Mouse (Mus musculus) liver, adult 2 months (tissue): ENCODE results near the gene Hnrnph2. TPM values are rescaled to one million over a fixed set of nuclear protein-coding genes. Genes with fewer than 3 reads are reported as not detected.

Experiments
- DNase-seq: peaks from one replicate; pipeline ENCODE4 v3.0.0-alpha.2; 2011; ENCODE audit warnings: low read depth, low spot score; ENCODE audit errors: extremely low read depth
- H3K27ac ChIP-seq: fragments of 200-500 bp; replicated peaks from 2 replicates; pipeline ENCODE4 v1.5.1; 2012; ENCODE audit warnings: low read depth, mild to moderate bottlenecking, control low read depth, inconsistent platforms, low read length; ENCODE audit not compliant: insufficient read depth
- H3K27me3 ChIP-seq: fragments of 200-500 bp; 2 replicates; pipeline ENCODE4 v1.6.1; 2012; ENCODE audit warnings: mild to moderate bottlenecking, moderate library complexity, low read length, inconsistent platforms; ENCODE audit not compliant: control insufficient read depth, insufficient read depth
- H3K36me3 ChIP-seq: fragments of 200-500 bp; 2 replicates; pipeline ENCODE4 v1.6.1; 2012; ENCODE audit warnings: low read length, inconsistent platforms; ENCODE audit not compliant: control insufficient read depth, insufficient read depth
- H3K4me1 ChIP-seq: fragments of 200-500 bp; 2 replicates; pipeline ENCODE4 v1.6.1; 2011; ENCODE audit warnings: low read length; ENCODE audit not compliant: control insufficient read depth, insufficient read depth
- H3K4me3 ChIP-seq: fragments of 200-500 bp; 2 replicates; pipeline ENCODE4 v1.5.1; 2011; ENCODE audit warnings: low read depth, mild to moderate bottlenecking, control low read depth, low read length, moderate library complexity; ENCODE audit not compliant: insufficient read depth
- H3K79me2 ChIP-seq: fragments of 200-500 bp; 2 replicates; pipeline ENCODE4 v1.6.1; 2012; ENCODE audit warnings: inconsistent platforms, mild to moderate bottlenecking, low read length, moderate library complexity; ENCODE audit not compliant: control insufficient read depth, insufficient read depth
- H3K9ac ChIP-seq: fragments of 200-500 bp; 2 replicates; pipeline ENCODE4 v1.6.1; 2012; ENCODE audit warnings: low read depth, mild to moderate bottlenecking, control low read depth, inconsistent platforms, low read length
- CTCF ChIP-seq: fragments of 200-500 bp; IDR thresholded peaks from 2 replicates; pipeline ENCODE4 v1.5.1; 2011; ENCODE audit warnings: low read depth, low read length, control low read depth
- POLR2A ChIP-seq: fragments of 200-500 bp; IDR thresholded peaks from 2 replicates; pipeline ENCODE4 v1.6.1; 2011; ENCODE audit warnings: low read length, control low read depth; ENCODE audit not compliant: insufficient read depth; ENCODE audit errors: extremely low read depth
- WGBS: fragments of 180-500 bp; shearing (Covaris S2); methylation state at CpG from one replicate; pipeline ENCODE4 v1.1.7; 2018; 5-methylcytosine and 5-hydroxymethylcytosine counted together
- polyA plus RNA-seq: library from polyadenylated mRNA; depleted of rRNA; stranded (reverse); fragments of >200 nt; gene quantifications from 2 replicates; pipeline ENCODE4 v1.2.3, GENCODE M21; 2012
- total RNA-seq: library from RNA; depleted of rRNA; stranded (reverse); fragments of >200 nt; gene quantifications from 2 replicates; pipeline ENCODE4 v1.2.3, GENCODE M21; 2014

The Hnrnph2 gene
- total and polyA plus RNA-seq, 2 experiments = 6.7 to 42.8 TPM

- H3K27ac ChIP-seq = no peak overlapping the region
- H3K9ac ChIP-seq = no peak overlapping the region
- DNase-seq = no peak
- H3K4me1 ChIP-seq = no peaks in the 10 kb centered on the region
- no peaks in the 10 kb centered on the region for H3K27me3 ChIP-seq
- TF ChIP-seq CTCF = no peak
- no peak for TF ChIP-seq POLR2A
- no peaks in the 10 kb centered on the region for H3K79me2 ChIP-seq
- H3K36me3 ChIP-seq = no peaks in the 10 kb centered on the region
- H3K4me3 ChIP-seq = no peak overlapping the region
- WGBS = 78% methylated on average over 3 of the region's 3 CpGs
These were observed 20.7 kb downstream of the Hnrnph2 start for GRCm38 (mm10) chrX:134621685-134622084.

- no peak for TF ChIP-seq CTCF
- no peak for TF ChIP-seq POLR2A
- no peak for DNase-seq
- H3K4me3 ChIP-seq = no peak overlapping the region
- no peak overlapping the region for H3K27ac ChIP-seq
- 69% methylated on average over 4 of the region's 4 CpGs for WGBS
- H3K9ac ChIP-seq = no peak overlapping the region
- no peaks in the 10 kb centered on the region for H3K79me2 ChIP-seq
- no peaks in the 10 kb centered on the region for H3K36me3 ChIP-seq
- no peaks in the 10 kb centered on the region for H3K27me3 ChIP-seq
- H3K4me1 ChIP-seq = no peaks in the 10 kb centered on the region
These were observed 22.4 kb downstream of the Hnrnph2 start for GRCm38 (mm10) chrX:134623350-134623749.

- Histone ChIP-seq H3K4me3 (no peak overlapping the region), H3K9ac (no peak overlapping the region), H3K36me3 (no peaks in the 10 kb centered on the region), H3K79me2 (no peaks in the 10 kb centered on the region), H3K27ac (no peak overlapping the region), H3K4me1 (no peaks in the 10 kb centered on the region), H3K27me3 (no peaks in the 10 kb centered on the region)
- DNase-seq = no peak
- TF ChIP-seq POLR2A (no peak), CTCF (no peak)
- WGBS = 68% methylated on average over 2 of the region's 2 CpGs
These were observed 27.2 kb downstream of the Hnrnph2 start for GRCm38 (mm10) chrX:134628200-134628599.

- H3K9ac ChIP-seq = no peak overlapping the region
- no peaks in the 10 kb centered on the region for H3K27me3 ChIP-seq
- no peak overlapping the region for H3K27ac ChIP-seq
- DNase-seq = no peak
- no peak for TF ChIP-seq POLR2A
- TF ChIP-seq CTCF = no peak
- H3K4me1 ChIP-seq = peaks cover 2% of the 10 kb centered on the region; the same call in 1 of the 2 replicates
- WGBS = 94% methylated on average over 5 of the region's 5 CpGs
- H3K36me3 ChIP-seq = no peaks in the 10 kb centered on the region
- no peaks in the 10 kb centered on the region for H3K79me2 ChIP-seq
- no peak overlapping the region for H3K4me3 ChIP-seq
These were observed 31.7 kb downstream of the Hnrnph2 start for GRCm38 (mm10) chrX:134632710-134633109.

GRCm38 (mm10) chrX:134635111-134635510 is 34.1 kb downstream of the Hnrnph2 start:
- DNase-seq = no peak
- WGBS = 73% methylated on average over 3 of the region's 3 CpGs
- H3K36me3 ChIP-seq = no peaks in the 10 kb centered on the region
- no peak overlapping the region for H3K4me3 ChIP-seq
- H3K27me3 ChIP-seq = no peaks in the 10 kb centered on the region
- H3K27ac ChIP-seq = no peak overlapping the region
- H3K4me1 ChIP-seq = peaks cover 2% of the 10 kb centered on the region; the same call in 1 of the 2 replicates
- TF ChIP-seq CTCF (no peak), POLR2A (no peak)
- H3K9ac ChIP-seq = no peak overlapping the region
- no peaks in the 10 kb centered on the region for H3K79me2 ChIP-seq

- TF ChIP-seq POLR2A (no peak), CTCF (no peak)
- H3K27ac ChIP-seq = no peak overlapping the region
- peaks cover 2% of the 10 kb centered on the region; the same call in 1 of the 2 replicates for H3K4me1 ChIP-seq
- no peaks in the 10 kb centered on the region for H3K27me3 ChIP-seq
- H3K79me2 ChIP-seq = no peaks in the 10 kb centered on the region
- 43% methylated on average over 3 of the region's 3 CpGs for WGBS
- H3K36me3 ChIP-seq = no peaks in the 10 kb centered on the region
- DNase-seq = peak; percentile 5
- H3K4me3 ChIP-seq = no peak overlapping the region
- no peak overlapping the region for H3K9ac ChIP-seq
These were observed 34.9 kb downstream of the Hnrnph2 start for GRCm38 (mm10) chrX:134635860-134636259.
